Mouse (Mus musculus): ENCODE results near the gene Cryzl1.

The Cryzl1 gene

DNA sequence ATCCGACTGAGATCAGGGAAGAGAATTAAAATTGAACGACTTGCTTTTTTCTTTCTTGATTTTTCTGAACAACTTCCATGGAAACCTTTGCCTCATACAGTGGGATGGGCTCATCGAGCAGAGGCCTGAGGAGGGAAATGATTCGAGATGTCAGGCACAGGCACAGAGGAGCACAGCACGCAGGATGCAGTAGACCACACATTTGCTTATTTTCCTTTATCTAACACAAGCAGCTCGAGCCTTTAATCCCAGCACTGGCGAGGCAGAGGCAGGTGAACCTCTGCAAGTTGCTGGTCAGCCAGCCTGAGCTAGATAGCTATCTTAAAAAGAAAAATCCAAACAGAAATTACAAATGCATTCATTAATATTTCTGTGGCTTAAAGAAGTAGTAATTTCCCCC lies 39.0 kb downstream of the Cryzl1 start:
- DNase-seq (ENCODE audit: low read depth in 1 of 2, low spot score in 2 of 2), result no peak

GRCm38 (mm10) chr16:91688619-91689334 lies 40.0 kb downstream of the Cryzl1 start, which contains the start of gene Donson:
Gene Donson (minus strand): TSS chr16:91688770.
- peak; percentile 59 to 84 for DNase-seq (ENCODE audit: low read depth in 1 of 2, low spot score in 2 of 2)

GRCm38 (mm10) chr16:91688023-91688618 lies 40.7 kb downstream of the Cryzl1 start:
- no peak for DNase-seq (ENCODE audit: low read depth in 1 of 2, low spot score in 2 of 2)

DNA sequence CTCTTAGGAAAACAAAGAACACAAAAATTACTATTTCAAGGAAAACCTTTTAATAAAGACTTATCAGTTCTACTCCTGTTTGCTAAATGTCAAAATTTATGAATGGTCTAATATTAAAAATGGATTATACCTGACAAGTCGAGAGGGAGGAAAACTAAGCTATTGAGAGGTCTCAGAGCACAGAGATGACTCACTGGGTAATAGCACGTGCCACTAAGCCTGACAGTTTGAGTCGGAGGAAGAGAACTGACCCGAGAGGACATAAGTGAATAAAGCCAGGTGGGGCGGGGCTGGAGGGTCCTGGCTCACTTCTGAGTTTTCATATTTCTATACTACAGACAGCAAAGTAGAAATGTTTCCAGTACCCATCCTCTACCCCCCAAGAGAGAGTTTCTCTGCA lies 42.4 kb downstream of the Cryzl1 start:
- DNase-seq (ENCODE audit: low read depth in 1 of 2, low spot score in 2 of 2), result no peak

DNA sequence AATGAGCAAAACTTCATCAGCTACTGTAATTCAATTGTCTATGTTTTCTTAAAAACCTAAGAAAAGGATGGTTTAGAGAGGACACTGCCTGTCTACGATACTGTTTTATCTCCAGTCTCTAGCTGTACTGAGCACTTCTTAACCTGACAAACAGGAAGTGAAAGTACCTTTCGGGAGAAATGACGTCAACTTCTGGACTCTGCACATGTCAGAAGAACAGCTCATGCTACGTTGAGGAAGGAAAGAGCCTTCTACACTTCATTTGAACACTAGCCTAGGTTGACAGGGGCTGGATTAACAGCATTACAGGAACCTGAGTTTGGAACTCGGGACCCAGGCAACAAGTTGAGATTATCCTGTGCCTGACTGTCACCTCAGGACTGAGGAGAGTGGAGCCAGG lies 43.2 kb downstream of the Cryzl1 start:
- DNase-seq (ENCODE audit: low read depth in 1 of 2, low spot score in 2 of 2), result no peak

GRCm38 (mm10) chr16:91680656-91681055 lies 48.1 kb downstream of the Cryzl1 start:
- no peak for DNase-seq (ENCODE audit: low read depth in 1 of 2, low spot score in 2 of 2)

- DNase-seq (ENCODE audit: low read depth in 1 of 2, low spot score in 2 of 2), result no peak
These were observed 50.4 kb downstream of the Cryzl1 start for GRCm38 (mm10) chr16:91678147-91678911.

GRCm38 (mm10) chr16:91674500-91674899 lies 54.3 kb downstream of the Cryzl1 start:
- DNase-seq (ENCODE audit: low read depth in 1 of 2, low spot score in 2 of 2), result no peak

DNA sequence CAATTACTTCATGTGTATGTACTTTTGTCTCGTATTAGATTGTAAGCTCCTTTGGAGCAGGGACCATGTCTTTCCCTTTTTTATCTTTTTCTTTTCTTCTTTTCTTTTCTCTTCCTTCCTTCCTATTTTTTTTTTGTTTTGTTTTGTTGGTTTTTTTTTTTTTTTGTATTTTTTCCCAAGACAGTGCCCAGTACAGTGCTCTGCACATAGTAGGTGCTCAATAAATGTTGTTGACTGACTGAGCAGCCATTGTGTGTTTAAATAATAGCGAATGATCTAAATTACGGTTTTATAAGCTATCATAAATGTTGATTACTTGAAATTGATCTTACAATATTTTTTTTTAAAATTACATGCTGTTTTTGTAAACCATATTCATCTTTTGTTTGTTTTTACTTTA lies 65.0 kb downstream of the Cryzl1 start:
- DNase-seq (ENCODE audit: low read depth in 1 of 2, low spot score in 2 of 2), result no peak

DNA sequence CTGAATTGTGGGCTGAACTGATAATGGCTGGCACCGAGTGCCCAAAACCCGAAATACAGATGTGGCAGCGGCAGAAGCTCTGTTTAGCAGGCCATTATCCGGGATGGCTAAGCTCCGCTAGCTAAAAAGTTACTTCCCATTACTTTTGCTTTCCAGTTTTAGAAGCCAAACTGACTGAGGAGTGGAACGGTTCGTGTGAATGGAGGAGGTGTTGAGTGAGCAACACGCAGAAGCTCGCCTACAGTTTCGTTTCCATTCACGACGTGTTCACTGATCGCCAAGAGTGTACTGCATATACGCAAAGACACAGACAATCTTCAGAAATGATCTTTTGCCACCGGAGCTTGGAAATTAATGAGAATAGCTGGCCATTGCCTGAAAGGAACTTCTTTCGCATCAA lies 66.4 kb downstream of the Cryzl1 start:
- DNase-seq (ENCODE audit: low read depth in 1 of 2, low spot score in 2 of 2), result no peak

- no peak for DNase-seq (ENCODE audit: low read depth in 1 of 2, low spot score in 2 of 2)
These were observed 67.4 kb downstream of the Cryzl1 start for GRCm38 (mm10) chr16:91661397-91661796.

- no peak for DNase-seq (ENCODE audit: low read depth in 1 of 2, low spot score in 2 of 2)
These were observed 69.0 kb downstream of the Cryzl1 start for GRCm38 (mm10) chr16:91659798-91660197.

DNA sequence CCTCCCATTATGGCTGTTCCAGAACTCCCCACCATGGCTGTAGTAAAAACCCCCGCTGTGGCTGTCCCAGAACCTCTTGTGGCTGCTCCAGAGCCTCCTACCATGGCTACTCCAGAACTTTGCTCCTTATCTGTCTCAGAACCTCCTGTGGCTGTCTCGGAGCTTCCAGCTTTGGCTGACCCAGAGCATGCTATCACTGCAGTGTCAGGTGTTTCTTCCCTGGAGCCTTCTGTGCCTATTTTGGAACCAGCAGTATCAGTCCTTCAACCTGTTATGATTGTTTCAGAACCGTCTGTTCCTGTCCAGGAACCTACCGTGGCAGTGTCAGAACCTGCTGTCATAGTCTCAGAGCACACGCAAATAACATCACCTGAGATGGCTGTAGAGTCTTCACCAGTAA lies 70.3 kb downstream of the Cryzl1 start:
- no peak for DNase-seq (ENCODE audit: low read depth in 1 of 2, low spot score in 2 of 2)

- DNase-seq (ENCODE audit: low read depth in 1 of 2, low spot score in 2 of 2), result no peak
These were observed 71.5 kb downstream of the Cryzl1 start for GRCm38 (mm10) chr16:91657285-91657684.

GRCm38 (mm10) chr16:91655285-91655684 lies 73.5 kb downstream of the Cryzl1 start:
- DNase-seq (ENCODE audit: low read depth in 1 of 2, low spot score in 2 of 2), result no peak

GRCm38 (mm10) chr16:91652191-91652590 lies 76.6 kb downstream of the Cryzl1 start:
- no peak for DNase-seq (ENCODE audit: low read depth in 1 of 2, low spot score in 2 of 2)

DNA sequence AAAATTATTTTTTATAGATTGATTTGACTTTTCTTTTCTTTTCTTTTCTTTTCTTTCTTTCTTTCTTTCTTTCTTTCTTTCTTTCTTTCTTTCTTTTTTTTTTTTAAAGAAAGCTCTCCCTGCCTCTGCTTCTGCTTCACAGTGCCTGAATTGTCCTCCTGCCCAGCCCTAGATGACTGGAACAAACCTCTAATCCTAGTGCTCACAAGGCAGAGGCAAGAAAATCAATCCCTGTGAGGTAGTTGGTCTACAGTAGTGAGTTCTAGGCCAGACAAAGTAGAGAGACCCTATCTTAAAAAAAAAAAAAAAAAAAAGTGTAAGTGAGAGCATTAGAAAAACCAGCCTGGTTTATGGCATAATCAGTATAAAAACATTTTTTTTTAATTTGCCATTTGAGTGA lies 79.0 kb downstream of the Cryzl1 start:
- no peak for DNase-seq (ENCODE audit: low read depth in 1 of 2, low spot score in 2 of 2)

- DNase-seq (ENCODE audit: low read depth in 1 of 2, low spot score in 2 of 2), result no peak
These were observed 79.5 kb downstream of the Cryzl1 start for GRCm38 (mm10) chr16:91649246-91649645.

DNA sequence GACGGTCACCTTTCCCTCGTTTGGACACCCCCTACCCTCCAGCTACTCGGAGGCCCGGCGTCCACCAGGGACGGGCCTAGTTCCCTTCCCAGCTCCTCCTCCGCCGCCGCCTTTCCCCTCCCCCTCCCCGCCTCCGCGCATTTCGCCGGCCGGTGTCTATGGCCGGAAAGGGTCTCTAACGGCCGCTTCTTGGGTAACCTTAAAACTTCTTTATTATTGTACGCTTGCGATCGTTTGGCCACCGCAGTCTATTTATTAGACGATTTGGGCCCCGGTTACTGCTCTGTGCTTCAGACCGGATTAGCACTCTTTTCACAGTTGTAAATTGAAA lies 80.6 kb downstream of the Cryzl1 start:
- peak in 1 of 2 experiments; percentile 54 for DNase-seq (ENCODE audit: low read depth in 1 of 2, low spot score in 2 of 2)

DNA sequence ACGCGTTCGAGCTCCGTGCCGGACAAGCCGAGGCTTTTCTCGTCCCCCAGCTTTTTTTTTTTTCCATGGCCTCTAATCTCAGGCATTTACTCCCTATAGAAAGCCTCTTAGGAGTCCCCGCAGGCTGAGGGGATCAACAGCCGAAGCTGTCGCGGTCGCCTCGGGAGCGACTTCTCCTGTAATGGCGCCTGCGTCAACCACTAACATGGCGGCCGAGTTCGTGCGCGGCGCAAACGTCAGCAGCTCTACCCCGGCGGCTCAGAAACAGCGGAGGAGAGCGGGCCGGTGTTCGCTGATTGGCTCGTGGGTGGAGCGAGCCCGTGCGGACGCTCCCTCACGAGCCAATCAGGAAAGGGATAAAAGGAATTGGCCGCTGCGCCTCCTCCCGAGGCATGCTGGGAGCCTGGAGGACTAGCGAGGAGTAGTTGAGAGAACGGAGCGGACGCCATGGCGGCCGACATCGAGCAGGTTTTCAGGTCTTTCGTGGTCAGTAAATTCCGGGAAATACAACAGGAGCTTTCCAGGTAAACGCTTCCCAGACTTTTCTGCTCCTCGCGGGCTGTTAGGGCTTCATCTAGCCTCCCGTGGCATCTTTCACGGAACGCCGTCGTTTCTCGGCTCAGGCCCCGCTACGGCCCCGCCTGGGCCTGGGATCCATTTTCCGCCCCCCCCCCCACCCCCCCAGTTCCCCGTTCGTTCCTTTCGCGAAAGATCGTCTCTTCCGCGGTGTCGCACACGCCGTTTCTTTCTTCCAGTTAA lies 81.1 kb downstream of the Cryzl1 start, which contains the start of gene Son:
Gene Son, plus strand, starts transcription at position 46 of the 759 bp plus-strand sequence.
- DNase-seq (ENCODE audit: low read depth in 1 of 2, low spot score in 2 of 2), result peak; percentile 91 to 92

DNA sequence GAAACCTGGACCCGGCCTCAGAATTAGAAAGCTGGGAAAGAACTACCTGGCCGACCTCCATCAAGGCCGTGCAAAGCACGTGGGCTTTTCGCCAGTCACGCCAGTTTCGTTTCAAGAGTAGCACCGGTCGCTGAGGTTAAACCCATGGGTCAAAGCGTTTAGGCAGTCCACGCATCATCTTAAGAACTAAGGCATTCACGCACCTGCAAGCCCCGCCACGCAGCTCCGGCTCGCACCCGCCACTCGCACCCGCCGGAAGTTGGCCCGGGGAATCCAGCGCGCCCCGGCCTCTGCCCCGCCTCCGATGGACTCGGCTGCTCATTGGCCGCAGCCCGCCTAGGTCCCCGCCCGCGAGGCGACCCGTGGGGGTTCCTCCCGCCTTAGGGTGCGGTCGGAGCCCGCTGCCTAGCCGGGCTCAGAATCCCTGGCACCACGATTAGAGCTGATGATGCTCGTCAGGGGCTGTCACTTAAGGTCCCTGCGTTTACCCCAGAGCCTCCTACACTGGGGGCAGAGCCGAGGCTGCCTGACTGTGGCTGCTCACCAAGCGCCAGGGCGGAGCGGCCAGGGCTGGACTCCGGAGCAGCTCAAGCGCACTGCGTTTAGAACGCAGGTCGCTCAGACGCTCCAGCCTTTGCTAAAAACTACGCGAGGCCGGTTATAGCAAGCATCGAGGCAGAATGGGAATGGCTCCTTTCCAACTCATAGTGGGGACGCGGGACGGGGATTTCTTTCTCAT lies 81.9 kb downstream of the Cryzl1 start, which contains the start of gene Gart:
Gene Gart, minus strand, starts transcription at position 272 of the 739 bp plus-strand sequence.
- DNase-seq (ENCODE audit: low read depth in 1 of 2, low spot score in 2 of 2), result peak; percentile 82 to 90

Data from monocyte, adult 2 months (primary cell).